Mouse (Mus musculus) liver, embryonic 12.5 days (tissue): Measurements from ENCODE around the gene Dgat2l6. TPM values are rescaled to one million over a fixed set of nuclear protein-coding genes. Genes with fewer than 3 reads are reported as not detected.

ENCODE experiments used
- ATAC-seq: fragments of 200-750 bp; cut with Nextera tagmentation; 2 replicates; pipeline ENCODE4 v1.8.0; 2017; ENCODE audit warnings: moderate number of reproducible peaks, mild to moderate bottlenecking, moderate library complexity
- H3K27ac ChIP-seq: fragments of 300-500 bp; sonication (generic); 2 replicates; pipeline ENCODE4 v1.5.1; 2016; ENCODE audit warnings: mild to moderate bottlenecking
- H3K27me3 ChIP-seq: fragments of 300-500 bp; sonication (generic); replicated peaks from 2 replicates; pipeline ENCODE4 v1.6.1; 2016; ENCODE audit warnings: mild to moderate bottlenecking, moderate library complexity
- H3K36me3 ChIP-seq: fragments of 300-500 bp; sonication (generic); 2 replicates; pipeline ENCODE4 v1.6.1; 2016; ENCODE audit warnings: mild to moderate bottlenecking, moderate library complexity
- H3K4me1 ChIP-seq: fragments of 300-500 bp; sonication (generic); 2 replicates; pipeline ENCODE4 v1.6.1; 2016
- H3K4me2 ChIP-seq: fragments of 300-500 bp; sonication (generic); 2 replicates; pipeline ENCODE4 v1.6.1; 2016; ENCODE audit warnings: mild to moderate bottlenecking, moderate library complexity
- H3K4me3 ChIP-seq: fragments of 300-500 bp; sonication (generic); 2 replicates; pipeline ENCODE4 v1.5.1; 2016; ENCODE audit warnings: mild to moderate bottlenecking, moderate library complexity
- H3K9ac ChIP-seq: fragments of 300-500 bp; sonication (generic); 2 replicates; pipeline ENCODE4 v1.6.1; 2016; ENCODE audit warnings: mild to moderate bottlenecking, moderate library complexity
- H3K9me3 ChIP-seq: fragments of 300-500 bp; sonication (generic); replicated peaks from 2 replicates; pipeline ENCODE4 v1.6.1; 2016; ENCODE audit warnings: mild to moderate bottlenecking, moderate library complexity
- WGBS: fragments of 180-500 bp; shearing (Covaris S2); methylation state at CpG from one replicate; pipeline ENCODE4 v1.1.7; 2016; ENCODE audit not compliant: insufficient replicate concordance; 5-methylcytosine and 5-hydroxymethylcytosine counted together
- polyA plus RNA-seq: library from polyadenylated mRNA; unstranded; fragments of >200 nt; fragmentation: Nextera tagmentation; extraction: Ambion mirVana; gene quantifications from 2 replicates; pipeline ENCODE4 v1.2.1, GENCODE M21; 2016

Gene Dgat2l6
- polyA plus RNA-seq, 1 experiment from 2014 or later = not detected

- Histone ChIP-seq H3K4me2 (no peak overlapping the region), H3K9ac (no peak overlapping the region), H3K9me3 (no peaks in the 10 kb centered on the region), H3K4me1 (no peaks in the 10 kb centered on the region), H3K4me3 (no peak overlapping the region), H3K36me3 (no peaks in the 10 kb centered on the region), H3K27me3 (no peaks in the 10 kb centered on the region), H3K27ac (no peak overlapping the region)
- WGBS = 51% methylated on average over 3 of the region's 3 CpGs
- ATAC-seq = no peak
Measured at GRCm38 (mm10) chrX:100556026-100556425, 31.4 kb downstream of the Dgat2l6 start.

DNA sequence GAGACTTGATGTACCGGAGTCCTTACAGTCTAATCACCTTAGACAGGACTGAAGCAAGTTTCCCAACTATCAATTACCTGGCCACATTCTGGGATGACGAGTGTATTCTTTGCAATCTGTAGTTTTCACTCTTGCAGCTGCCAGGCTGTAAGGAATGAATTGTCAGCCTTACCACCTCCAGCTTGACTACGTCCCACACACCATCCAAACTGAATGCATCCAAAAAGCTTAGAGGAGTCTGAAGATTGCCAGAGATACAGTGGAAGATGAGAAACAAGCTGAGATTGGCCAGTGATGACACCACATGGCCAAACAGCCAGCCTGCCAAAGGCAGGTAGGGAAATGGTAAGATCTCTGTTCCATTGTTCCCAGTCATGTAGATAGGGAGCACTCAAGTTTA is 41.1 kb downstream of the Dgat2l6 start:
- Histone ChIP-seq H3K27ac (no peak overlapping the region), H3K27me3 (0 out of 2 replicates have a peak, but pooled peaks cover 6% of the 10 kb centered on the region), H3K4me2 (no peak overlapping the region), H3K36me3 (no peaks in the 10 kb centered on the region), H3K9me3 (no peaks in the 10 kb centered on the region), H3K9ac (no peak overlapping the region), H3K4me1 (no peaks in the 10 kb centered on the region), H3K4me3 (no peak overlapping the region)
- no peak for ATAC-seq
- WGBS = 76% methylated on average over 3 of the region's 3 CpGs

- Histone ChIP-seq H3K36me3 (no peaks in the 10 kb centered on the region), H3K9me3 (no peaks in the 10 kb centered on the region), H3K4me2 (no peak within 1 kb of the TSS), H3K9ac (no peak within 1 kb of the TSS), H3K4me3 (no peak within 1 kb of the TSS), H3K27ac (no peak within 1 kb of the TSS), H3K27me3 (0 out of 2 replicates have a peak, but pooled peaks cover 10% of the 10 kb centered on the region), H3K4me1 (no peaks in the 10 kb centered on the region)
- WGBS = 72% methylated on average over 1 of the region's 1 CpGs
- no peak for ATAC-seq
Measured at GRCm38 (mm10) chrX:100571951-100572350, 47.3 kb downstream of the Dgat2l6 start, which contains the start of gene Awat1. TSS of gene Awat1 (plus strand) at chrX:100572251.

DNA sequence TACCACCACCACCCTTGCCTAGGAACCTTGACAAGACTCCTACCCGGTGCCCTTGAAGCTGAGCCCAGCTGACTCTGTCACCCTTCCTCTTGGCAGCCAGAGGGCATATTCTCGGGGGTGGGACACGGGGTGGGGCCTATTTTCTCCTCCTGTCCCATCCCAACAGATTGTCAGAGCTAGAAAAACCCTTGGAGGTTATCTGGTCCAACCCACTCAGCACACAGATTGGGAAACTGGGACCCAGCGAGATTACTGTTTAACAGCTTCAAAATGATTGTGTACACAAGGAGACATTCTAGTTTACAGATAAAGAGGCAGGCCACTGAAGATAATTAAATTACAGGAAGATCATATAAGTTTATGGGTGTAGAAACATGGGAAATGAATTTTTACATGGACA is 70.2 kb downstream of the Dgat2l6 start, which contains the start of gene P2ry4:
Gene P2ry4 (minus strand): TSS at position 79 of the 400 bp plus-strand sequence.
- Histone ChIP-seq H3K36me3 (no peaks in the 10 kb centered on the region), H3K9ac (no peak within 1 kb of the TSS), H3K9me3 (no peaks in the 10 kb centered on the region), H3K27me3 (peaks cover 13% of the 10 kb centered on the region; the same call in 1 of the 2 replicates), H3K27ac (no peak within 1 kb of the TSS), H3K4me1 (no peaks in the 10 kb centered on the region), H3K4me3 (no peak within 1 kb of the TSS), H3K4me2 (no peak within 1 kb of the TSS)
- ATAC-seq = no peak
- WGBS = 44% methylated on average over 4 of the region's 4 CpGs

Other genes with a start within 250 kb of the Dgat2l6 start
- gene Otud6a, start 95.8 kb upstream of the Dgat2l6 start, polyA plus RNA-seq = not detected in 2 replicates
- 0.20 and 0.45 TPM in 2 replicates for gene Awat2, start 82.1 kb upstream of the Dgat2l6 start, polyA plus RNA-seq
- 19.0 and 21.0 TPM in 2 replicates for gene Igbp1, start 30.5 kb upstream of the Dgat2l6 start, polyA plus RNA-seq
- gene Awat1, start 47.4 kb downstream of the Dgat2l6 start, polyA plus RNA-seq = not detected in 2 replicates
- 0.07 and 0.10 TPM in 2 replicates for gene P2ry4, start 70.0 kb downstream of the Dgat2l6 start, polyA plus RNA-seq
- gene Arr3, start 80.7 kb downstream of the Dgat2l6 start, polyA plus RNA-seq = not detected in 2 replicates
- 29.2 and 31.8 TPM in 2 replicates for gene Kif4, start 100.9 kb downstream of the Dgat2l6 start, polyA plus RNA-seq
- gene Pdzd11, start 101.7 kb downstream of the Dgat2l6 start, polyA plus RNA-seq = 67.4 and 70.5 TPM in 2 replicates
- 0.08 and 0.39 TPM in 2 replicates for gene Gdpd2, start 205.0 kb downstream of the Dgat2l6 start, polyA plus RNA-seq
- gene Dlg3, start 242.9 kb downstream of the Dgat2l6 start, polyA plus RNA-seq = 1.4 and 1.6 TPM in 2 replicates